Mouse (Mus musculus) layer of hippocampus, postnatal 25 days (tissue): ENCODE measurements around the gene Dus1l. TPM values are rescaled to one million over a fixed set of nuclear protein-coding genes. Genes with fewer than 3 reads are reported as not detected.

Source experiments
- total RNA-seq, 2 experiments: library from RNA; stranded (reverse); gene quantifications; 2 replicates each; pipeline ENCODE4 v1.2.3; 2021

The Dus1l gene
- total RNA-seq, 2 experiments from 2014 or later: 45.7 to 50.0 TPM

Other genes starting within 250 kb of the Dus1l start
- gene Mcrip1, start 246.7 kb downstream of the Dus1l start, total RNA-seq: 10 to 100 TPM; 86.1 to 86.5 TPM
- gene Ppp1r27, start 245.3 kb downstream of the Dus1l start, total RNA-seq: not detected
- gene P4hb, start 223.2 kb downstream of the Dus1l start, total RNA-seq: 100 to 1,000 TPM; 127 to 136 TPM
- 100 to 1,000 TPM; 306 to 324 TPM for gene Arhgdia, start 214.8 kb downstream of the Dus1l start, total RNA-seq
- 10 to 100 TPM; 61.7 to 67.4 TPM for gene Alyref, start 198.0 kb downstream of the Dus1l start, total RNA-seq
- 100 to 1,000 TPM in 1 of 2 experiments, 10 to 100 TPM in 1; 87.2 to 109 TPM for gene Anapc11, start 198.0 kb downstream of the Dus1l start, total RNA-seq
- gene Npb, start 187.9 kb downstream of the Dus1l start, total RNA-seq: 1 to 10 TPM; 2.1 to 2.9 TPM
- gene Pcyt2, start 178.5 kb downstream of the Dus1l start, total RNA-seq: 100 to 1,000 TPM; 133 to 162 TPM
- gene Sirt7, start 171.2 kb downstream of the Dus1l start, total RNA-seq: 10 to 100 TPM; 36.1 to 42.4 TPM
- gene Mafg, start 162.8 kb downstream of the Dus1l start, total RNA-seq: 10 to 100 TPM; 68.9 to 83.2 TPM
- 1 to 10 TPM; 4.3 to 4.9 TPM for gene Pycr1, start 152.6 kb downstream of the Dus1l start, total RNA-seq
- 1 to 10 TPM; 2.5 to 3.5 TPM for gene Myadml2, start 148.2 kb downstream of the Dus1l start, total RNA-seq
- gene Notum, start 135.2 kb downstream of the Dus1l start, total RNA-seq: 1 to 10 TPM; 4.5 to 8.2 TPM
- gene Aspscr1, start 123.4 kb downstream of the Dus1l start, total RNA-seq: 10 to 100 TPM; 50.0 to 55.7 TPM
- 10 to 100 TPM; 20.1 to 21.9 TPM for gene Cenpx, start 82.7 kb downstream of the Dus1l start, total RNA-seq
- 10 to 100 TPM; 47.0 to 65.2 TPM for gene Lrrc45, start 82.5 kb downstream of the Dus1l start, total RNA-seq
- 10 to 100 TPM; 33.7 to 46.8 TPM for gene Rac3, start 74.9 kb downstream of the Dus1l start, total RNA-seq
- gene Dcxr, start 69.1 kb downstream of the Dus1l start, total RNA-seq: 10 to 100 TPM; 12.4 to 12.9 TPM
- gene Cbr2, start 64.3 kb downstream of the Dus1l start, total RNA-seq: 1 to 10 TPM; 1.5 to 1.6 TPM
- 10 to 100 TPM; 19.9 to 22.8 TPM for gene Hmga1b, start 33.6 kb downstream of the Dus1l start, total RNA-seq
- 10 to 100 TPM; 68.8 to 74.1 TPM for gene Rfng, start 12.2 kb downstream of the Dus1l start, total RNA-seq
- gene Gps1, start 12.1 kb downstream of the Dus1l start, total RNA-seq: 100 to 1,000 TPM; 147 to 153 TPM
- 100 to 1,000 TPM; 191 to 198 TPM for gene Fasn, start 28.1 kb upstream of the Dus1l start, total RNA-seq
- gene Ccdc57, start 136.5 kb upstream of the Dus1l start, total RNA-seq: 1 to 10 TPM; 4.8 to 8.0 TPM
- gene Slc16a3, start 152.1 kb upstream of the Dus1l start, total RNA-seq: 1 to 10 TPM; 2.0 to 2.2 TPM
- 100 to 1,000 TPM; 127 to 128 TPM for gene Csnk1d, start 194.9 kb upstream of the Dus1l start, total RNA-seq
- gene Cd7, start 243.0 kb upstream of the Dus1l start, total RNA-seq: not detected